Mouse (Mus musculus) R1 (cell line): Measurements from ENCODE around the gene Gm45716.
"Not testable (repeated sequence)": the region's sequence is repeated elsewhere in the genome, so short reads cannot be mapped to it uniquely, and the experiment has no call there.

Source experiments
- DNase-seq: peaks from one replicate; pipeline ENCODE4 v3.0.0-alpha.2; 2018; ENCODE audit warnings: low read depth, low spot score

Gm45716 gene

DNA sequence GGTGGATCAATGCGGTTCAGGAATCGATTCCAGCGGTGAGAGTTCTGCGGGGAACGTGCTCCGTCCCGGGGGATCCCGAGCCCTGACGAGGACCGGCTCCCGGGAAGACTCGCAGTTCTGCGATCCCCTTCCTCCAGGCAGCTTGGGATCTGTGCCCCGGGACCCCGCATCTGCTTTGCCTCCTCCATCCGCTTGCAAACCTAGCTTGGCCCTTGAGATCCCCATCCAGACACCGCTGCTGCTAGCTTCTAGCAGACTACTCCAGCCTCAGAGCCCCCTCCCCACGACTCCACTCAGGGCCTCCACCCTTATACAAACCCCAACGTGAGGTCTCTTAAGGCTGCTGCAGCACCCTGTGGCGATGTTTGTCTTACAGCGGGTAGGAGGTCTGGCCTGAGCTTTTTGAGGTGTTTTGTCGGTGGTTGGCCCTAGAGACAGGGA lies 62.2 kb downstream of the Gm45716 start:
- peak; percentile 65 for DNase-seq

DNA sequence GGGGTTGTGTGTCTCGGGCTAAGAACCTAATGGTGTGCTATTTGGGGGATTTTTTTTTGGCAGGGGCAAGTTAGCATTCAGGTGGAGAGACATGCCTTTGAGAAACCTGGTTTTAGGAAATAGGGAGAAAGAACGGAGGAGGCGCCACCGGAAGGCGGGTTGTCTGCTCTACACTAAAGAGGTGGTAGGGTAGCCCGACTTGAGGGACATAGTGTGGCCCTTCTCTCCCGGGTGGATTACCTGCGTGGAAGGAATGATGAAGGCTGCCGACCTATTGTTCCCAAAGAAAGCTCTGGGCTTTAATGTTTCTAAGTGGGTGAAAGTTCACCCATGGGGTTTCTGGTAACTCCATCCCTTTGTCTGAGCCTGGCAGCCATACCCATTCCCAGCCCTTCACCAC lies 62.7 kb downstream of the Gm45716 start:
- no peak for DNase-seq

DNA sequence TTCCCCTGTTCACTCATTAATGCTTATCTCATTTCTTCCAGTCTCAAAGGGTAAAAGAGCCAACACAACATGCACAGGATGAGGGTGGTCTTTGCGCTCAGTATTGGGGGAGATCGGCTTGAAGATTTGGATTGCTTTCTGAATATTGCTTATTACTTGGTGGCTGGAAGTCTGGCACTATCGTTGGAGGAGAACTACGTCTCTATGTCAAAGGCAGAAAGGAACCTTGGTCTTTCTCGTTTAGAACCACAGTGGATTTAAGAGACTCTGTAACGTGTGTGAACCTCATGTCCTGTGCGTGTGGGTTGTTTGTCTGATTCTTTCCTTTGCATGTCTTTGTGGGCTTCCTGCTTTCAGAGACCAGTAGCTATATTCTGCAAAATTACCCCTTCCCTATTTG lies 63.2 kb downstream of the Gm45716 start:
- DNase-seq: no peak

DNA sequence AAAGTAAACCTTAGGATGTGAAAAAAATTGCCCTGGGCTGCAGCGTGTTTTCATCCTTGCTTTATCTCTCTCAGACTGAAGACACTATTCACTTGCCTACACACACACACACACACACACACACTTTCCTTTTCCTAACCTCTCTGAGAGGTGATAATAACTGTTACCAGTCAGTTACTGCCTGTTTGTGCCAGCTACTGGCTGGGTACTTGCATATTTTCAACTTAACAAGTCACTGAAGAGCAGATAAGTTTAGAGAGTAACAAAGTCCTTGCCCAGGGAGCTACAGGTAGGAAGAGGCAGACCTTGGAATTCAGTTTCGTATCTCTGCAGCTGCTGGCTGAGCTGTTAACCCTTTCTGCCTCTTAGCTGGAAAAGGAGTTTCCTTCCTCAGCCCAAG lies 64.4 kb downstream of the Gm45716 start:
- DNase-seq: no peak

DNA sequence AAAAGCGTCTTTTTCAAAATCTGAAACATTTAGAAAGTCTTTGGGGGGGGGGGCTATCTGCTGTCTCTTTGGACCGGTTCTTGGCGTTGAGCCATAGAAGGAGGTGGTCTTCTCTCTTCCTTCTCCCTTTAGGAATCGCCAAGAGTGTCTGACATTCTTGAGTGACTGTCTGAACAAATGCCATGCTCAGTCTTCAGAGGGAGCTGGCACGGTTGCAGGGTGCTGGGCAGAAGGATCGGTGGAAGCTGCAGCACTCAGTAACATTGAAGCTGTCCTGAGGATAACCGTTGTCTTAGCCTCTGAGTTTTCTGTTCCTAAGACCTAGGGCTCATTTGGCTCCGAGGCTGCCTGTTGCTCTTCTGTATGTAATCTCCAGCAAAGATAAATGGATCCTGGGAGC lies 64.9 kb downstream of the Gm45716 start:
- no peak for DNase-seq

DNA sequence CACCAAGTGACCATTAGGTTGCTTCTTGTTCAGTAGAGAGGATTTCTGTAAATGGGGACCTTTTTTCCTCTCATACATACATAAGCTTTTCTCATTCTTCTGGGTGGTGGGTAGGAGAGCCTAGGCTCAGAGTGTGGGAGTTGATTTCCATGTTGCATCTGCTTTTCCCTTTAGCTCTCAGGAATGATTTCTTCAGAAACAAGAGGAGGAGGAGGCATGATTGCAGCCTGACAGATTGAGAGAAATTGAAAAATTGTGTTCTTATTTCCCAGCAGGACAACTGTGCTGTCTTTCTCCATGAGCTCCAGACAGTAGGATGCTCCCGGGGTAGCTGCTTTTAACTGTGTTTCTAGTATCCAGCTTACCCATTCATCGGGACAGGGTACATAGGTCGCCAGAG lies 67.1 kb downstream of the Gm45716 start:
- no peak for DNase-seq

DNA sequence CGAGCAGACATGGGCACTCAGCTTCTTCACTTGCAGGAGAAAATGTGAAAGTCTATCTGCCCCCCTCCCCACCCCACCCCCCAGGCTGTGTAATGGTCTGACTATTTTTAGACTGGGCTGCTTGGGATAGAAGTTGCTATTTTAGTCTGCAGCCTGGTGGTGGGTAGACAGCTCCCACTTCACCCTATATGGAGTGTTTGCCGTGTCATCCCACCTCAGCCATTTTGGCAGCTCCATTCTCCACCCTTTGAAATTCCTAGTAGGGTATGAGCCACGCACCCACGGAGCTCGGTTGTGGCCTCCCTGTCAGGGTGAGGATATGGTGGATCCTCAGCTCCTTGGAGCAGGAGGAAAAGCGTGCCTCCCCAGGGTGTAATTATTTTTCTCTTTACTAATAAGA lies 68.2 kb downstream of the Gm45716 start:
- no peak for DNase-seq

DNA sequence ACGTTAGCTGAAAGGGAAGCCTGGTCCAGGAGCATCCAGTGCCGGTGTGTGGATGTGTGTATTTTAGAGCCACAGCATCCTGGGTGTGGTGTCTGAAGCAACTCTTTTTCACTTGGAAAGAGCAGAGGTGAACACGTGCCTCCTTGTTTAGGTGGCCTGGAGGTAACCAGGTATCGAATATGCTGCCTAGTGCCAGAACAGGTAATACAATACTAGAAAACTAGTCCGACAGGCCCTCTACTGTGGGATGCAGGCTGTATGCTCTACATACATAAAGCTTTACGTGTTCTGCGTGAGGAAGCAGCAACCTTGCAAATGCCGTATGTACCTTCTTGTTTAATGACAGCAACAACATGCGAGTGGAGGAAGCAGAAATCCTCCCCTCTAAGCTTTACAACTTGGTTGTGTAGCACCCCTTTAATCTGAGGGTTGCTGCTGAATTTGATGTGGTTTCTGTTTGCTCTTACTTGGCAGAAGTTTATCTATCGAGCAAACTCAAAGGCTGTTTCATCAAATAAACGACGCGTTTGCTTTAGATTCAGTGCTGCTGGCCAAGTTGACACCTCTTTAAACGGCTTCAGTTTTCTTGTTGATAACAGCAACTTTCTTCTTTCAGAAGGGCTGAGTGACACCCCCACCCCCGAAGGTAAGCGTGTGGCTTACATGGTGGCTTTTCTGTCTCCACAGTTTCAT lies 69.5 kb downstream of the Gm45716 start:
- DNase-seq: no peak

DNA sequence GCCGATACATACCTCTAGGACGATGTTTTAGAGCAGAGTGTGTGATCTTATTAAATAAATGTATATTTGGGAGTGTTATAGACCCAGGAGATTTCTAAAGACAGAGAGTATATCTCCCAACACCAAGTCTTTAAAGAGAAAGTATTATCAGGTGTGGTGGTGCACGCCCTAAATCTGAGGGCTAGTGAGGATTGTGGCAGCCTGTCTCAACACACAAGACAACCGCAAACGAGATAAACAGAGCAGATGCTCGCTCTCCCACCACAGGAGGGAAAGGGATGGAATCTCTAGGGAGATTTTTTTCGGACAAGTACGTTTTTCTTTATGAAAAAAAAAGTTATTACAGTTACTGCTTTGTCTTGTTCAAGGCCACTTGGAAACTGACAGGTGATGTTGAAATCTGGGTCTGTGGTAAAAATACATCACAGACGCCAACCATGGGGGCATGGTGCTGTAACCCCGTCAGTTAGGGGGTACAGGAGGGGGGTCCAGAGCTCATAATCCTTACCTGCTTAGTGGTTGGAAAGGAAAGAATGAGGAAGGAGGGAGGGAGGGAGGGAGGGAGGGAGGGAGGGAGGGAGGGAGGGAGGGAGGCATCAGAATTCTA lies 70.9 kb downstream of the Gm45716 start:
- no peak for DNase-seq

DNA sequence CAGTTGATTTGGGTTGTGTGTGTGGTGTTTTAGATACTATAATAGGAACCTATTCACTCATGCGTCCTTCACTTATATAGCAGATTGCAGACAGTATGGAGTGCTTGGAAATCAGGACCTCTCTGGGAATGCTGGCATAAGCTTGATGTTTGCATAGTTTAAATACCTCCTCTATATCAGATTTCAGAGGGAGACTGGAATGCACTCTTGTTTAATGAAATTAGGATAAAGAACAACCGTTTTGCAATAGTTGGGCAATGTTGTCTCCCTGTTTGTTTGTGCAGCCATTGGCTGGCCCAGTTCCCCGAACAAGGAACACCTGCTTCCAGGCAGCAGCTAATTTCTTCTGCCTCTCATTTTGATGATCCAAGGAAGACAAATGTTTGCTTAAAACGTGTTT lies 71.6 kb downstream of the Gm45716 start:
- DNase-seq: no peak

DNA sequence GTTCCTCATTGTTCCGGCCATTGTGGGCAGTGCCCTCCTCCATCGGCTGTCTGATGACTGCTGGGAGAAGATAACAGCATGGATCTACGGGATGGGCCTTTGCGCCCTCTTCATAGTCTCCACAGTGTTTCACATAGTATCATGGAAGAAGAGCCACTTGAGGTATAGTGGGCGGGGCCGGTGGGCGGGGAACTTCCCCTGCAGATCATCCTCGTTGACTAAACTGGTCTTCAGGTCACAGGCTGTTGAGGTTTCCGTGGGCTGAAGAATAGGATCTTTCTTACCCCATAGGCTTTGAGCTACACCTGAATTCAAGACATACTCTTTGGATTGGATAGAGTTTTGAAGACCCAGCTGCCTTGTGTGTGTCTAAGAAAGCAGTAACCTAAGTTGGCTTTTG lies 72.3 kb downstream of the Gm45716 start:
- DNase-seq: no peak

DNA sequence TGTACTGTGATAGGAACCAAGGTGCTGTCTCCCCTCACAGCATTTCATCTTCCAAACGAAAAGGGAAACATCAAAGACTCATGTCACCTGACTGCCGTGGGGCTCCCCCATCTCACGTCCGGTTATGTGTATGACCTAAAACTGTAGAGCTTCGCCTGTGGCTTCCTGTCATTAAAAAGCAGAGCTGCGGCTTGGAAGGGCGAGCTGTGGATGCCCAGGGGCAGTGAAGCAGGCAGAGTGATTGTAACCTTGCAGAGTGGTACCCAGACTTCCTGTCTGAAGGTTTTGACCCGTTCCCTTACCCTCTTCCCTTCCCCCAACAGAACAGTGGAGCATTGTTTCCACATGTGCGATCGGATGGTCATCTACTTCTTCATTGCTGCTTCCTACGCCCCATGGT lies 76.7 kb downstream of the Gm45716 start:
- no peak for DNase-seq

DNA sequence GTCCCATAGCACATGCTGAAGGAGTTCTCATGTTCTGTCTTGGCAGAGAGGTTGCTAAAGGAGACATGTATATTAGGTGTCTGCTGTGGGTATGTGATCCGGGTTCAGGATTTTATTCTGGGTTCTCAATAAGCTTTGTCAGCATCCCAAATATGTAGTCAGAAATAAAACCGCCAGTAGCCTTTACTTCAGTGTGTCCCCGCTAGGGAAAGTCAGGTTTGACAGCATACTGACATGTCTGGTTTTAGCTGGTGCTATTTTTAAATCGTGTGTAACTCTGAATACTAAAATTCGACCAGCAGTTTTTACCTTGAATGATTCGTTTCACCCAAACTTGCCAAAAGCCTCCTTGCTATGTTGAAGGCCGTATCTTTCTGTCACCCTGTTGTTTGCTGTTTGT lies 78.1 kb downstream of the Gm45716 start:
- no peak for DNase-seq

DNA sequence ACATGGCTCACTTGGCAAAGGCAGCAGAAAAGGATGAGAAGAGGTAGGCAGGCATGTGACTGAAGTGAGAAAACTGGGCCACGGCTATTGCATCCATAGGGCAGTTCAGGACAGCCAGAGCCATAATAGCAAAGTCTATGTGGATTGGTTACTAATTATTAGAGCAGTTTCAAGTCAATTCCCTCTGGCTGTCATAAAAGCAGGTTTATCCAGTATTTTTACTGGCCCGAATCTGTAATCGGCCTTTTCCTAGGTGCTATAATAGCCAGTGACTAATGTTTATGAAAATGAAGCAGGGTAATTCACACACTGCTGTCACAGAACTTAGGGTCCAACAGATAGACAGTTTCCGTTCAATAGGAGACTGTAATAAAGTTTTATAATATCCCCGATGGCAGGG lies 81.5 kb downstream of the Gm45716 start:
- no peak for DNase-seq

DNA sequence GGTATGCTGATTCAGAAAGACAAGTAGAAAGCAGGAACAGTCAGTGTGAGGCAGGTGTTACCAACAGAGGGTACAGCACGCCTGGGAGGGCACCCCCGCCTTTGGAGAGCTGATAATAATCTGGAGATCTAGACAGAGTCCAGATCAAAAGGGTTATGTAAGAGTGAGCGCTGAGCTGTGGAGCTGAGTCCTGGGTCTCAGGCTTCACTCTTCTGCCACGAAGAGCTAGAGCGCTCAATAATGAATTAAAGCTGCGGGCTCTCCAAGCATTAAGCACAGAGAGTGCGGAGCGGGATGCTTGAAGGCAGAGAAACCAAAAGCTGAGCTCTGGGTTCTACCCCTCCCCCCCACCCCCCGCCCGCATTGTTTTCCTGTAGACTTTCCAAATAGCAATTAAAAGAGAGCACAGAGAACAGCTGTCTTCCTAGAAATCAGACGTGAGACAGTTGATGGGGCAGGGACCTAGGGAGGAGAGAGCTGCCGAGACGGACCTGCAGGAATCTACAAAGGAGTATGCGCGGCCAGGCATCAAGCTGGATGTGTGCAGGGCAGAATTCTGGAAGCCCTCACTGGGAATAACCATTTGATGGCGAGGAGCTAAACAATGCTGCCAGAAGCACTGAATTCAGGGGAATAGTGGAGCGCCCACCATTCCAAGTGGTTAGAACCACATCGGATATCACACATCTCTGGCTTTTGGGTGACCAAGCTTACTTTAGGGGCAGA lies 82.1 kb downstream of the Gm45716 start:
- DNase-seq: no peak

DNA sequence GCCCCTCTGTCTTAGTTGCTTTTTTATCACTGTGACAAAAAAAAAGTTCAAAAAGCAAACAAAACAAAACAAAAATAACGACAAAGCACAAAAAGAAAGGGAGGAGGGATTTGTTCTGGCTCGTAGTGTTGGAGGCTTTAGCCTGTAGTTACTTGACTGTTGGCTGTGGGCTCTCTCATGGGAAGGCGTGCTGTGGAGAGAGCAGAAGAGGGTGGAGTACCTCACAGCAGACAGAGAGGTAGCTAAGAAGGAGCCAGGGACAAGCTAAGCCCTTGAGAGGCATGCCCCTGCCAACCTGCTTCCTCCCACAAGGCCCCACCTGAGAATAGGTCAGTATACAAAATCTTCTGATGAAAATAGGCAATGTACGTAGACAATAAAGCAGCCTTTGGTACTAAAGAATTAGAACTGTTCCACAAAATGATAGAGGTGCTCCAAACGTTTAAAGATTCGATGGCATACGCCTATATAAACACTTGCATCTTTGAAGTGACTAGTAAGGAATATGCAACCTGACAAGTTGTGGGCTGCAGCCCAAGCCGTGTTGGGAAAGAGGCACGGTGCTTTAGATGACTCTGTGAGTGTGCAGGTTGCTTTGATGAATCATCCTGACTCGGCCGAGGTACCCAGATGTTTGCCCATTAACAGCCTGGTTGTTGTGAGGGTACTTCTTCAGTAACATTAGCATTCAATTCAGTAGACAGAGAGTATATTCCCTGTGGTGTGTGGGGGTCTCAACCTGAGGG lies 82.8 kb downstream of the Gm45716 start:
- no peak for DNase-seq

DNA sequence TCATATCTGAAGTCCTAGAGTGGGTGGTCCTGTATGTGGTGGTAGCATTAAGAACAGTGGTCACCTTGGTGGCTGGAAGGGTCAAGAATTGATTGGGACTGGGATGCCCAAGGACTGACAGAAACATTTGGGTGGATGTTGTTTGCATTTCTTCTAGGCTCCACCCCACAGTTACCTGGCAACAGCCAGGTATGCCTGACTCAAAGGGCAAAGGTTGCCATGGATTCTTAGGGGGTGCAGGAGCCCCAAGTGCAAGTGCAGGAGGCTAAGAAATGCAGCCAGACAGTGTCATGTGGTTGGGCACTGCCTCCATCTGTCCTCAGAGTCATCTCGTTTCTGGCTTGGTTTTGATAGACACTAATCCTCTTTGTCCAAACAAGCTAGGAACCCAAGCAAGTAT lies 86.7 kb downstream of the Gm45716 start:
- no peak for DNase-seq

DNA sequence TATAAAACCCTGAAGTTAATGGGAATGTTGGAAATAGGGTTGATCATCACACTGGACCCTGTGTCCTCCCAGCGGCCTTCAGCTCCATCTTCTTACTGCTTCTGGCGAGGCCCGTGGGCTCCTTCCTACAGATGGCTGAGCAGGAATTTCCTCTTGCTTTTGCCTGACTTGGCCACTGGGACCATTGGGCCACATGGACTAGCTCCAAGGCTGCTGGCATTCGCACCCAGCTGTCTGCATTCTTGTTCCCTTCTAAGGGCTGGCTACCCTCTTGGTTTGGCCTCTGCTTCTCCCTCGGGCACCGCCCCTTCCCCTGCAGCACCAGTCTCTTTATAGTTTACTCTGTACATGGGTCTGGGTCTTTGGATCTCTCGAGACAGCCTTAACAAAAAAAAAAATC lies 88.2 kb downstream of the Gm45716 start:
- DNase-seq: no peak

DNA sequence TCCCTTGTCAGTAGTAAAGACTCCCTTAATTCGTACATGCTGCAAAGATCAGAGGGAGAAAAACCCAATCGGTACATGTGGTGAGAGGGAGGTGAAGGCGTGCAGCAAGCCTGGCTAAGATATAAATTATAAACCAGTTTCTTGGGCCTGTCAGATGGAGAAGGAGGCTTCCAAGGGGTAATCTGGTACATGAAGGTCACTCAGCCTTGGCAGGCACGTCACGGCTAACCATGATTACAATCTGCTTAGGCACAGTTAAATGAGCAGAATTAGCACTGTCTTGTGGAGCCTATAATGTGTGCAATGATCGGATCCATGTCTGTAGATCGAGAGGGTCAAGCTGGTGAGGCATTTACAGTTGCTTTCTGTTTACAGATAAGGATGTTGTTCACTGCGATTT lies 88.7 kb downstream of the Gm45716 start:
- DNase-seq: no peak

DNA sequence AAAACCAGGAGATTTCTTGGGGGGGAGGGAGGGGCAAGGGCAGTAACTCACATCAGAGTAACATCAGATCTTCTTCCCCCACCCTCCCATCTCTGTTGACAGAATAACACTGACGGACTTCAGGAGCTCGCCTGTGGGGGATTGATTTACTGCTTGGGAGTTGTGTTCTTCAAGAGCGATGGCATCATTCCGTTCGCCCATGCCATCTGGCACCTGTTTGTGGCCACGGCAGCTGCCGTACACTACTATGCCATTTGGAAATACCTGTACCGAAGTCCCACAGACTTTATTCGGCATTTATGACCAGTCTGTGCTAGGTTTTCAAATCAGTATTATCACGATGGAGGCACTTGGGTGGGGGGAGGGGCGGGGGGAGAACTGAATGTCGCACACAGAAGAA lies 89.1 kb downstream of the Gm45716 start:
- no peak for DNase-seq

DNA sequence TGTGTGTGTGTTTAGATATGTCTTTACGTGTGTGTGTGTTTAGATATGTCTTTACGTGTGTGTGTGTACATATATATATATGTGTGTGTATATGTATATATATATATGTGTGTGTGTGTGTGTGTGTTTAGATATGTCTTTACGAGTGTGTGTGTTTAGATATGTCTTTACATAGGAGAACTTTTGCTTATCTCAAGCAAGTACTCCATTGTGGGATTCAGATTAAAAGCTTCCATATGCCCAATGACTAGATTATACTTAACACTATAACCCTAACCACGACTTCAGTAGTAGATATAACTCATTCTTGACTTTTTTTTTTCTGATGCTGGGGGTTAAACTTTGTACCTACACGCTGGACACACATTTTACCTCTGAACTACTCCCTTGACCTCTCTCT lies 92.6 kb downstream of the Gm45716 start:
- no peak for DNase-seq

DNA sequence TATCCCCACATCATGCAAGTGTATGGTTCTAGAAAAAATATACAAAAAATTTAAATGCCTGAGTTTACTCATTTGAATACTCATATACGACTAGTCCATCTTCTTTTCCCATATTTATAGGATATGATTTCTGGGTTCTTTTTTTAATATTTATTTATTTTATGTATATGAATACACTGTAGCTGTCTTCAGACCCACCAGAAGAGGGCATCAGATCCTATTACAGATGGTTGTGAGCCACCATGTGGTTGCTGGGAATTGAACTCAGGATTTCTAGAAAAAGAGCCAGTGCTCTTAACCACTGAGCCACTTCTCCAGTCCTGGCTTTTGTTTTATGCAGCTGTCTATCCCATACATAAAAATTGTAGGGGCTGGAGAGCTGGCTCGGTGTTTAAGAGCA lies 94.5 kb downstream of the Gm45716 start:
- not testable (repeated sequence) for DNase-seq
